Mouse (Mus musculus): ENCODE measurements around the gene Gpr155.

The Gpr155 gene

GRCm38 (mm10) chr2:73322991-73323390 is 63.4 kb downstream of the Gpr155 start:
- DNase-seq (ENCODE audit: low read depth, low spot score) = no peak

GRCm38 (mm10) chr2:73319218-73319617 is 67.2 kb downstream of the Gpr155 start:
- DNase-seq (ENCODE audit: low read depth, low spot score) = no peak

GRCm38 (mm10) chr2:73317426-73317825 is 68.9 kb downstream of the Gpr155 start:
- no peak for DNase-seq (ENCODE audit: low read depth, low spot score)

- DNase-seq (ENCODE audit: low read depth, low spot score) = no peak
Observed at GRCm38 (mm10) chr2:73314311-73314710, 72.1 kb downstream of the Gpr155 start.

- DNase-seq (ENCODE audit: low read depth, low spot score) = peak; percentile 65
Observed at GRCm38 (mm10) chr2:73313117-73313501, 73.3 kb downstream of the Gpr155 start.

- peak; percentile 90 for DNase-seq (ENCODE audit: low read depth, low spot score)
Observed at GRCm38 (mm10) chr2:73312152-73313116, 73.9 kb downstream of the Gpr155 start, which contains the start of the genes Scrn3 and Cir1. Gene Scrn3 (plus strand): TSS chr2:73312601. Gene Cir1 (minus strand): TSS chr2:73312701.

GRCm38 (mm10) chr2:73306006-73306405 is 80.4 kb downstream of the Gpr155 start:
- DNase-seq (ENCODE audit: low read depth, low spot score) = no peak

- no peak for DNase-seq (ENCODE audit: low read depth, low spot score)
Observed at GRCm38 (mm10) chr2:73304506-73304905, 81.9 kb downstream of the Gpr155 start.

- DNase-seq (ENCODE audit: low read depth, low spot score) = no peak
Observed at GRCm38 (mm10) chr2:73302722-73303121, 83.7 kb downstream of the Gpr155 start.

- no peak for DNase-seq (ENCODE audit: low read depth, low spot score)
Observed at GRCm38 (mm10) chr2:73301979-73302378, 84.4 kb downstream of the Gpr155 start.

GRCm38 (mm10) chr2:73298841-73299240 is 87.5 kb downstream of the Gpr155 start:
- DNase-seq (ENCODE audit: low read depth, low spot score) = no peak

GRCm38 (mm10) chr2:73298154-73298553 is 88.2 kb downstream of the Gpr155 start:
- no peak for DNase-seq (ENCODE audit: low read depth, low spot score)

GRCm38 (mm10) chr2:73295023-73295422 is 91.3 kb downstream of the Gpr155 start:
- DNase-seq (ENCODE audit: low read depth, low spot score) = no peak

Data from c-Kit-negative CD71-positive TER-119-positive erythroid progenitor cells, embryonic 14.5 days (primary cell).